Mouse (Mus musculus) T-helper 17 cell (primary cell): ENCODE results near the gene Mgarp.
"Not testable (repeated sequence)": the region's sequence is repeated elsewhere in the genome, so short reads cannot be mapped to it uniquely, and the experiment has no call there.

Experiments
- in situ Hi-C, 2 experiments: fragments of 300-600 bp; cut with MboI, MseI; formaldehyde crosslinking; loops; 1 replicate in 1 of 2; 2 replicates in 1 of 2; pipeline ENCODE4 v1.15.1; 2025; ENCODE audit warnings: high pct_unique_total_duplicates in 2 of 2

The Mgarp gene

DNA sequence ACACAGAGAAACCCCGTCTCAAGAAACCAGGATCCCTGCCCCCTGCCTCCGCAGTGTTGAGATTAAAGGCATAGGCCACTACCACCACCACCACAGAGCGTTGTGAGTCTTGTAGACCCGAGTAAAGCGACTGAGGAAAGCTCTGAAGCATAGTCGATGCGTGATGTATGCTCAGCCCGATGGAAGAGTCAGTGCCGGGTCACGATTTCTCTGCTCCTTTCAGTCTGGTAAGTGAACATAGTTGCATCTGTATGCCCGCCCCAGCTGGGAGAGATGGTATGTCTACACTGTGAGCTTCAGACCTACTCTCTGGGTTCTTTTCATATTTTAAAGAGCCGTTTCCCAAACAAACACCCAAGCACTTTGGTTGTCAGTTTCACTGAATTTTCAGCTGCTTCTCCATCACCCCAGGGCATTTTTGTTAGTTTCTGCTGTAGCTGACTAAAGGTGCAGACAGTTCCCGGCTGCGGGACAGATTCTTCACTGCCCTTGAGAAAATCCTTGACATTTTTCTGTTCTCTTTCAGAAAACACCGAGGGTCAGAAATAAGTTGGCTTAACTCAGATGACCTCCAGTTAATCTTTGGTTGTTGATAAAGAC is 1.3 kb upstream of the Mgarp start:
- in situ Hi-C loops, result no loop called here

DNA sequence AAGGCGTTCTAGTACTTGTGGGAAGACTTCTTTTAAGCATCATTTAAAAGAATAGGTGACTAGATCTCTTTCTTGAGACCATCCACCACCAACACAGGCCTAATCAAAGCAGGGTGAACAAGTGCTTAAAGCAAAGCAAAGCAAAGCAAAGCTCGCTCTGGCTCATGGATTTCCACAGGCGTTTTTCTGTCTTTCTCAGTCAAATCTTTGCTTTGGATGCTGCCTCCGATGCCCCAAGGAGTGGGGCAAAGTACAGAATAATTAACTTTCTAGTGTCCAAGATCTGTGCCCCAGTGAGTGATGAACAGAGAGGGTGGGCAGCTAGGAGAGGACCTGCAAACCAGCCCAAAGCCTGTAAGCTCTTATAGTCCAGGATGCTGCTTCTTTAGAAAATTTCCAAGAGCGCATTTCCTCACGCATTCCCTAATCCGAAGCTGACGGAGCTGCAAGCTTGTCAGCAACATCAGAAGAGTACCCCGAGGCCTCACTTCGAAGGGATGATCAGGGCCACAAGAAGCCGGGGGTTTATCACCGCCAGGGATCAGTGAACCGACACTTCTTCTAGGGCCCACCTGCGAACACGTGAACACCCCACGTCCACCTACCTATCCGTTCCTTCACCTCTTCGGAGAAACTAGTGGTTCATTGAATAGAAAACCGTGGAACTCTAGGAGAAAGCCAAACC is 935 bp downstream of the Mgarp start:
- in situ Hi-C loops, result no loop called here

DNA sequence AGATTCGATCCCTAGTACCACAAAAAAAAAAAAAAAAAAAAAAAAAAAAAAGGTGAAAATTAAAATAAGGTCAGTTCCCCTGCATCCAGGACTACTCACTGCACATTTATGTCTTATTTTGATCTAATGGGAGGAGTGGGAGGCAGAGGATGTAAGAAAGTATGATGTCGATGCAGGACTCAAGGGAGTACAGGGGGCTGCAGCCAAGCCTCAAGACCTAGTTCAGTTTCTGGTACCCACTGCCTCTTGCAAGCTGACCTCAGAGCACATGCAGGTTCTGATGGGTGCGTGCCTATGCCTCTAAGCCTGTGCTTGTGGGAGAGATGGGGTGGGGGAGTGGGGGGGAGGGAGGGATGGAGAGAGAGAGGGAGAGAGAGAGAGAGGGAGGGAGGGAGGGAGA is 1.7 kb downstream of the Mgarp start:
- in situ Hi-C loops, result no loop called here

DNA sequence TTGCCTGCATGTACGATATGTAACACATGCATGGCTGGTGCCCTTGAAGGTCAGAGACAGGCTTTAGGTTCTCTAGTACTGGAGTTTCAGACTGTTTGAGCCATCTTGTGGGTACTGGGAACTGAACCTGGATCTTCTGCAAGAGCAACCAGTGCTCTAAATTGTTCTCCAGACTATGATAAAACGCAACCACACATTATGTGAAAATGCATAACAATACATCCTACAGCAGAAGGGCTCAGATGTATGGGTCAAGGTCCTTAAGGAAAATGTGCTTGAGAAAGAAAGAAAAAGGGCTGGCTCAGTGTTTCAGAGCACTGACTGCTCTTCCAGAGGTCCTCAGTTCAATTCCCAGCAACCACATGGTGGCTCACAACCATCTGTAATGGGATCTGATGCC is 2.9 kb downstream of the Mgarp start:
- in situ Hi-C loops, result no loop called here

DNA sequence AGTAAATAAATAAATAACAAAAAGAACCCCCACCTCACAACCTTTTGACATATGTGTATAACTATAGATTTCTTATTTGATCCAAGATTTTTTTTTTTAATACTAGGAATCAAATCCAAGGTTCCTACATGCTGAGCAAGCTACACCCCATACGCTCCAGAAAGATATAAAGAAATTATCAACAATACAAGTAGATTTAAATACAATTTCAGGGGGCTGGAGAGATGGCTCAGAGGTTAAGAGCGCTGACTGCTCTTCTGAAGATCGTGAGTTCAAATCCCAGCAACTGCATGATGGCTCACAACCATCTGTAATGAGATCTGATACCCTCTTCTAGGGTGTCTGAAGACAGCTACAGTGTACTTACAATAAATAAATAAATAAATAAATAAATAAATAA is 3.5 kb downstream of the Mgarp start:
- in situ Hi-C loops, result not testable (repeated sequence)

DNA sequence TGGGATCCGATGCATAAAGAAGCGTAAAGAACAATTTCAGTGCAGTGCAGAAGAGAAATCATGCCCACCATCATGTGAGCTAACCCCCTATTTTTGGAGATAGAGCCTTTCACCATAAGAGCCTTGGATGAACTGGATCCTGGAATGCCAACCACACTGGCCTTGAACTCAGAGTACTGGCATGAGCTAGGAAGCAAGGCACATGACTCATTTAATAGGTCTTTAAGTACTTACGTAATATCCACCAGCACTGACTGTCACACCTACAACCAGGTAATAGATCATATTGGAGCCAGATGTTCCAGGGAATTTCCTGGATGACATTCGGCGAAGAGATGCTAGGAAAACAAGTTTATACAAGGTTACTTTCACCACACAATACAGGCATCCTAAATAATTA is 4.9 kb downstream of the Mgarp start:
- in situ Hi-C loops, result no loop called here

DNA sequence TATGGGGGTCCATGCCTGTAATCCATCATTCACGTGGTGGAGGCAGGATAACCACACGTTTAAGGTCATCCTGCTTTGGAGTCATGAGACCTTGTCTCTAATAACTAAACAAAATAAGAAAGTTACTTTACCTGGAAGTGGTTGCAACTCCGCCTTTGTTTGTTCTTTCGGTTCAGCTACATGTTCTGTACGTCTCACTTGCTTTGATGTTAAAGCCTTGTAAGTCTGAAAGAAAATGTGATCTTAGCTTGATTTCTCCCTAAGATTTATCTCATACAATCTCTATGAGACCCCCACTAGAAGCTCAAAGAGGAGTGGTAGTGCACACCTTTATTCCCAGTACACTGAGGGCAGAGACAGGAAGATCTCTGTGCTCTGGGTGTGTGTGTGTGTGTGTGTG is 5.4 kb downstream of the Mgarp start:
- in situ Hi-C loops, result no loop called here

DNA sequence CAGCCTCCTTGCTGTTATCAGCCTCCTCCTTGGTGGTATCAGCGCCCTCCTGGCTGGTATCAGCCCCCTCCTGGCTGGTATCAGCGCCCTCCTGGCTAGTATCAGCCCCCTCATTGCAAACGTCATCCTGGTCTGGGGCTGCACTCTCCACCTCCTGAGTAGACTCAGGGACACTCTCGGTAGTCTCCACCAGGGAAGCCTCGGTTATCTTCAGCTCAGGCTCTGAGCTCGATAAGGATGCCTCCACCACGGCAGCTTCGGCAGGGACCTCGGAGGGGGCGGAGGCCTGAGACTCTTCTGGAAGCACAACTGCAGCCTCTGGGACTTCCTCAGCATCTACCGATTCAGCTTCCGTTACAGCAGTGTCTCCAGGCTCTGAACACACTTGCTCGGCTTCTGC is 7.6 kb downstream of the Mgarp start:
- in situ Hi-C loops, result no loop called here

DNA sequence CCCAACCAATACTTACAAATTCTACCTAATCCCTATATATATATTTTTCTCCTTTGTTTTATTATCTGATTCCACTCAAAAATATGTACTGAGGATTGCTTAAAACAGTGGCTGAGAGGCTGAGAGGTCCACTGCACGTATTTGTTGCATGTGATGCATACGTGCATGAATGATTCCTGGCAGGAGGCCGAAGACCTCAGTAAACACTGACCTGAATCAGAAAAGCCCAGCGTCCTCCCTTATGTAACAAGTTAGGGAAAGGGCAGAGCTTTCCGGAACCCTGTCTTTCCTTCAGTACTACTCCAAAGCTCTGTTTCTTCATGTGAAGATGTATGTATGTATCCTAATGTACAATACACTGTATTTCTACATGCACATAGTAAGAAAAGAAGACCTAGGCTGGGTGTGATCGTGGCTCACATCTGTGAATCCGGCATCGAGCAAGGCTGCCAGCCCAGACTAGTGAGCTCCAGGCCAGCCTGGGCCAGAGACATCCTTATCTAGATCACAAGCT is 8.6 kb downstream of the Mgarp start:
- in situ Hi-C loops, result no loop called here

DNA sequence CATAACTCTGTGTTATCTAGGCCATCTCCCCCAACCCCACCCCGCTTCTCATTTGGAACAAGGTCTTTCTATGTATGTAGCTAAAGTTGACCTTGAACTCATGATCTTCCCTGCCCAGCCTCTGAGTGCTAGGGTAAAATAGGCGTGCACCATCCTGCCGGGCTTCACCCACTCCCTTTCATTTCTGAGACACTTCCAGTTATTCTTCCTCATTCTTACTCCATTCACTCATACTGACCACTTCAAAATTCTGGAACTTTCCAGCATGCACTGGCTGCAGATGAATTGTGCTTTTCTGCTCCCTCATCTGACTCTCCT is 9.4 kb downstream of the Mgarp start:
- in situ Hi-C loops, result no loop called here

DNA sequence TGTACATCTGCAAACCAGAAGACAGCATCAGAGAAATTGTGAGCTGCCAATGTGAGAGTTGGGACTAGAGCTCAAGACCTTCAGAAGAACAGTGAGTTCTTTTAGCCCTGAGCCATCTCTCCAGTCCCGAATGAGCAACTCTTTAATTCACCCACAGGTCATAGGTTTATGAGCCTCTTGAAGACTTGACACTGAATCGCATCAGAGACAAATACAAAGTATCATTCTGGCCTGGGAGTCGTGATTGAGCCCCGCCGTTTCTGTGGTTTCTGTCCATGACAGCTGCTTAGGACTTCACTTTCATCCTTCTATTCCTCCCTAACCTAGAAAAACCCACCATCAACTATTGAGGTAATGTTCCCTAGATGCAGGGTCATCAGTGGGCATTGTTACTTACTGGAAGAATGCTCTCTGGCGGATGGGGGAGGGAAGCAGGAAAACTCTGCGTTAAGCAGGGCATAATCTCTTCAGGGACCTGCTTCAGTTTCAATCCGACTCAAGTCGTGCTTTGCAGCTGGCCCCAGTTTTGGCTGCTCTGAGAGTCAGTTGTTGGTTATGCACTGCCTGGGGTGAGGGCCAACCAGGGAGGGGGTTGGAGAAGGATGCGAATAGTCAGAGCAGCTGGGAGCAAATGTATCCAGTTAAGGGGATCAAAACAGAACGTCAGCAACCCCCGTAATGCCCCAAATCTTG is 10.0 kb downstream of the Mgarp start:
- in situ Hi-C loops, result no loop called here

DNA sequence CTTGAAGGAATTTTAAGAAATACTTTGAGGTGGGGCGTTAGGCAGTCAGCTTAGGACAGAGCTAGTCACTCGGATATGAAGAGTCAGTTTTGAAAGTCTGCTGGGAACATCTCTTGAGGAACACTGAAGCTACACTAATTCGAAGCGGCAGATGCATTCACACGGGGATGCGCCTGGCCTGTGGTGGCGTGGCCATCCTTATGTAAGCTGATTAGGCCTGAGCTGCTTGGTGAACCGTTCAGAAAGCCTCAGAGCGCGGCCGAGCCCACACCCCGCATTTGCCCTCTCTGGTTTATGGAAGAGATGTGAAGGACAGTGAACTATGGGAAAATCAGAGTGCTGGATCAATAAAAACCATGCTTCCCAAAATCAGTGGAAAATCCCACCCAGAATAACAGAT is 13.1 kb downstream of the Mgarp start:
- in situ Hi-C loops, result no loop called here

DNA sequence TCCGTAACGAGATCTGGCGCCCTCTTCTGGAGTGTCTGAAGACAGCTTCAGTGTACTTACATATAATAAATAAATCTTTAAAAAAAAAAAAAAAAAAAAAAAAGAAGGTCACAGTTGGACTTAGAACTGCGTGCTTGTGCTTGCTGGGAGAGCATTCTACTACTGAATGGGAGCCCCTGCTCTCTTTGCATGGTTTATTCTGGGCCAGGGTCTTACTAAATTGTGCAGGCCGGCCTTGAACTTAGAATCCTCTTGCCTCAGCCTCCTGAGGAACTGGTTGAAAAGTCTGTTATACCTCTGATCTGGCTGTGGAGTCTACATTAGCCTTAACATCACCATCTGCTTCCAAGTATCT is 15.9 kb downstream of the Mgarp start:
- in situ Hi-C loops, result no loop called here

DNA sequence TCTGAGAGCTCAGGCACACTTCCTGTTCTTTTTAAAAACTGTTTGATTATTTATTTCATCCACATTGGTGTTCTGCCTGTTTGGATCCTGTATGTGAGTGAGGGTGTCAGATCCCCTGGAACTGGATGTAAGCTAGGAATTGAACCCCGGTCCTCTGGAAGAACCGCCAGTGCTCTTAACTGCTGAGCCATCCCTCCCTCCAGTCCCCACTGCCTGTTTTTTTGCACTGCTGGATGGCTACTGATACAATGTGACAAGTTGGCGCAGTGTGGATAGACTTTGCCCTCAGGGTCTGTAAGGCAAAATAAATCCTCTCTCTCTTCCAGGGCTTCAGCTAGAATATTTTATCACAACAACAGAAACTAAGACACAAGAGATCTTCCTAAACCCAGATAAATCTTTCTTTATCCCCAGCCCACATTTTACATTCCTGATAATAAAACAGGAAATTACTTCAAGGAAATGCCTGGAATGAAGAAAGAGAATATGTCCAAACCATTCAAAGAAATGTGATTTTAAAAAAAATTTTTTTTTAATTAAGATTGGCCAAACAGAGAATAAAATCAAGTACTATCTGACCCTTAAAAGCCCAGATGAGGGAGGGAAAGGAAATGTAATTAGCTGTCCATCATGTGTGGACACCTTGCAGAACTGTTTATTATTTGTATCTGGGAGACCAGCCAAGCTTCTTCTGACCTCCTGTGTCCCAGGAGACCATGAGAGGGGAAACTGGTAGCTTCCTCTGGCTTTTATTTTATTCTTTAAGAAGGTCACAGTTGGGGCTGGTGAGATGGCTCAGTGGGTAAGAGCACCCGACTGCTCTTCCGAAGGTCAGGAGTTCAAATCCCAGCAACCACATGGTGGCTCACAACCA is 16.5 kb downstream of the Mgarp start:
- in situ Hi-C loops, result loop anchor here in 1 of 2 experiments (5.0 kb wide), 1 partner anchor 32 kb away; no protein-coding TSS in a partner anchor

DNA sequence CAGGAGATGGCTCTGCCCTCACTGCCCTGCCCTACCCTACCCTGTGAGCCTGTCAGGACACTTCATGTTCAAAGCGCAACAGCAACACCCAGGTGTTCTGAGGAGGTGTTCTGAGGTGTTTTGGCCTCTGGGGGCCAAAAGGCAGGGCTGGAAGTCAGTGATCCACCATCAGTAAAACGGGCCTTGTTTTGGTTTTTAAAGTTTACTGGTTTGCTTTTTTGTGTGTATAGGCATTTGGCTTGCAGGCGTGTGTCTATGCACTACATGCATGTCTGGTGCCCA is 17.9 kb downstream of the Mgarp start:
- in situ Hi-C loops, result loop anchor here in 1 of 2 experiments (5.0 kb wide), 1 partner anchor 34 kb away; no protein-coding TSS in a partner anchor

DNA sequence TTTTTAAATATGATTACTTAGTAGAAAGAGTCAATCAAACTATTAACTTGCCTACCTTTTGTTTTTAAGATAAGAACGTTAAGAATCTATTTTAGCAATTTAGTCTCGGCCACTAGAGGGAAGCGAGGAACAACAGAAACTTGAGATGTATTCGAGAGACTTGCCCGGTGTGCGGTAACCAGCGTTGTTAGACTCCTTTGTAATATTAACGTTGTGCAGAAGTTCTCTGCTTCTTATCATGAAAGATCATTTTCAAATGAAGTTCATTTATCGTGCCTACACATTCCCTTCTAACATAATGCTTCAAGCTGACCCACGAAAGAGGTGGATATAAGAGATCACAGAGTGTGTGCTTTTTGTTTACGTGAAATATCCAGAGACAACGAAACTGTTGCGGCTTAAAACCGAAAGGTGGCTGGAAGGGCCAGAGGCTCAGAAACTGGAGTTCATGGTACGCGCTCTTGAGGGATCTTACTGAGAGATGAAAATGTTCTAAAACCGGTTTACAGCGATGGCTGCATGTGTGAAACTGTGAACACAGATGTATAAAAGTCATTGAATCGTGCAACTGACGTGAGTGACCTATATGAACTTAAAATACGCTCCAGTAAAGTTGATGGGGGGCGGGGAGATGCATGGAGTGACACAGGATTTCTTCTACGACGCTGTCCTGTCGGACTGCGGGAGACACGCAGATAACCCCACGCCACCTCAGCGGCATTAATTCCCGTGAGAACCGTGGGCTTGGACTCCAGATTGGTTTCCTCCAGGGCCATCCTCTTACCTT is 18.5 kb downstream of the Mgarp start:
- in situ Hi-C loops, result loop anchor here in 1 of 2 experiments (5.0 kb wide), 1 partner anchor 34 kb away; no protein-coding TSS in a partner anchor

DNA sequence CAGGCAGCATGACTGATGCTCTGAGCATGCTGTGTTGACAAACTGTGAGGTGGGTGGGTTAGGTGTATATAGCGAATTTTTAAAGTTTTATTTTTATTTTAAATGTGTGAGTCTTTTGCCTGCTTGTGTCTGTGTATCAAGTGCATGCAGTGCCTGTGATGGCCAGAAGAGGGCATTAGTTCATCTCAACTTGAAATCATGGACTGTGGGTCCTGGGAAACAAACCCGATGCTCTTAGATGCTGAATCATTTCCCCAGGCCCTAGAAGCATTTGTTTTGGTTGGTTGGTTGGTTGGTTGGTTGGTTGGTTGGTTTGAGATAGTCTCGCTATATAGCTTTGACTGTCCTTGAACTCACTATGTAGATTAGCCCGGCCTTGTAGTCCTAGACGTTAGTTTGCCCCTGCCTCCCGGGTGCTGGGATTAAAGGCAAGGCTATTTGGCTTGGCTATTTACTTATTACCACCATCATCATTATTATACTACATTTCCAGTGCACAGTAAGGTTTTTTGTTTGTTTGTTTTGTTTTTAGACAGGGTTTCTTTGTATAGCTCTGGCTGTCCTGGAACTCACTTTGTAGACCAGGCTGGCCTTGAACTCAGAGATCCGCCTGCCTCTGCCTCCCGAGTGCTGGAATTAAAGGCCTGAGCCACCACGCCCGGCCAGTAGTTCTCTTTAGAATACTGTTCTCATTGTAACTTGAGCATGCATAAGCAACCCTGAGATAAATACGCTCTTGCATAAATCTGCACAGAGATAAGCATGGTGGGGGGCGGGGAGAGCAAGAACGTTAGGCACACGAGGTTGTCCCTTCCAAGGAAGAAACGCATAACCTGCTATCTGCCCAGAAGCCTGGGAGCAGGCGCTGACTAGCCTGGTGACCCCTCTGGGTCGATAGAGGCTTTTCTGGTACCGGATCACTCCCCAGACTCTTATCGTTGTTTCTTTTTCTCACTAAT is 21.0 kb downstream of the Mgarp start:
- in situ Hi-C loops, result loop anchor here in 1 of 2 experiments (5.0 kb wide), 1 partner anchor 37 kb away; no protein-coding TSS in a partner anchor

DNA sequence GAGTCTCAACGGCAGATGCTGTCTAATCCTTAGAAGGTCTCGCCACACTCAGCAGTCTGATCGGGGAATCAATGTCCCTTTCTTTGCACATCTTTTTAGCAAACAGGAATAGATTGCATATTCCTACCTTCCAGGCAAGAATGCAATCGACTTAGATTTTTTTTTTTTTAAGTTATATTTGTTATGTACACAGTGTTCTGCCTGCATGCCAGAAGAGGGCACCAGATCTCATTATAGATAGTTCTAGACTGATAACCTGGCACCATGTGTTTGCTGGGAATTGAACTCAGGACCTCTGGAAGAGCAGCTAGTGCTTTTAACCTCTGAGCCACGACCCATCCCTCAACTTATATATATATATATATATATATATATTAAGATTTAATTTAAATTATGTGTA is 23.0 kb downstream of the Mgarp start:
- in situ Hi-C loops, result no loop called here

DNA sequence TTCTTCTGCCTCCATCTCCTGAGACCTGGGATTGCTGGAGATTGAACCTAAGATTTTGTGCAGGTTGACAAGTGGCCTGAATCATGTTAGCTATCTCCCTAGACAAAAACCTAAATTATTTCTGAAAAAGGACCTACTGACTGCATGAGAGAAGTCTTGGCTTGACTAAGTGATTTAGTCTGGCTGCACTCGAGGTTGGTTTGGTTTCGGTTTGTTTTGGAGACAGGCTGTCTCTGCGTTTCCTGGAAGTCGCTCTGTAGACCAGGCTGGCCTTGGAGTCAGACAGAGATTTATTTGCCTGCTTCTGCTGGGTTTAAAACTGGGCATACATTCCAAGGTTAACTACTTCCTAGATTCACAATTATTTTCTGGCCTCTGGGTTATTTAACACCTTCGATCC is 23.7 kb downstream of the Mgarp start:
- in situ Hi-C loops, result no loop called here

DNA sequence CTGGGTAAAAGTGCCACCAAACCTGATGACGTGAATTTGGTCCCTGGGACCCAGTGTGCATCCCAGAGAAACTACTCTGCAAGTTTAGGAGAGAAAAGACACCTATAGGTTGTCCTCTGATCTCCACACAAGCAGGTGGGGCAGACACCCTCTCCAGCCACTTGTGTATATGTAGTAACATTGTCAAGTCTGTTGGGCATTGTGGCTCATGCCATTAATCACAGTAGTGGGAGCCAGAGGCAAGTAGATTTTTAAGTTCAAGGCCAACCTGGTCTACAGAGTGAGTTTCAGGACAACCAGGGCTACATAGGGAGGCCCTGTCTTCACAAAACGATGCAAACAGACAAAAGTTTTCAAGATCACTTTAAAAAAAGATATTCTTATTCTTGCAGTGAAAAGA is 24.7 kb downstream of the Mgarp start:
- in situ Hi-C loops, result no loop called here
